Mouse (Mus musculus) CH12.LX (cell line): ENCODE results near the gene Pakap. TPM values are rescaled to one million over a fixed set of nuclear protein-coding genes. Genes with fewer than 3 reads are reported as not detected.

Source experiments
- DNase-seq: peaks from one replicate; pipeline ENCODE4 v3.0.0-alpha.2; 2013; ENCODE audit errors: extremely low read depth
- H3K27ac ChIP-seq: 2 replicates; pipeline ENCODE4 v1.5.1; 2012; ENCODE audit warnings: low read depth, mild to moderate bottlenecking, control low read depth, moderate library complexity; ENCODE audit not compliant: insufficient read depth
- H3K27me3 ChIP-seq: replicated peaks from 2 replicates; pipeline ENCODE3; 2012; ENCODE audit warnings: inconsistent platforms
- H3K36me3 ChIP-seq, 2 experiments: replicated peaks in 1 of 2; 2 replicates each; pipeline versions ENCODE3 to v1.6.1; 2012; ENCODE audit warnings: inconsistent platforms in 1 of 2, low read length in 1 of 2, mild to moderate bottlenecking in 1 of 2, mixed read lengths in 1 of 2, moderate library complexity in 1 of 2; ENCODE audit not compliant: control insufficient read depth in 1 of 2, insufficient read depth in 1 of 2
- H3K4me1 ChIP-seq, 2 experiments: 2 replicates each; pipeline ENCODE4 v1.6.1; 2012; ENCODE audit warnings: inconsistent platforms in 1 of 2, moderate library complexity in 1 of 2; ENCODE audit not compliant: insufficient read depth in 2 of 2, control insufficient read depth in 1 of 2
- H3K4me2 ChIP-seq: 2 replicates; pipeline ENCODE4 v1.6.1; 2012; ENCODE audit warnings: low read depth, mild to moderate bottlenecking, control low read depth; ENCODE audit not compliant: poor library complexity, insufficient read depth, severe bottlenecking
- H3K4me3 ChIP-seq, 3 experiments: fragments of 150-350 bp in 1 of 3; sonication (generic) in 1 of 3; replicated peaks in 1 of 3; 2 replicates each; pipeline versions ENCODE3 to v1.5.1; 2011 to 2012; ENCODE audit warnings: low read depth in 2 of 3, low read length in 2 of 3, mild to moderate bottlenecking in 2 of 3, moderate library complexity in 2 of 3, control low read depth in 1 of 3, improper control_type of control experiment in 1 of 3, inconsistent platforms in 1 of 3, mixed read lengths in 1 of 3; ENCODE audit not compliant: poor library complexity in 1 of 3
- H3K79me2 ChIP-seq: replicated peaks from 2 replicates; pipeline ENCODE4 v1.6.1; 2012; ENCODE audit warnings: mild to moderate bottlenecking, moderate library complexity; ENCODE audit not compliant: control insufficient read depth, poor library complexity, insufficient read depth, severe bottlenecking; ENCODE audit errors: extremely low read depth
- H3K9ac ChIP-seq: 2 replicates; pipeline ENCODE4 v1.6.1; 2012; ENCODE audit warnings: low read depth, mild to moderate bottlenecking, control low read depth, moderate library complexity; ENCODE audit not compliant: insufficient read depth
- H3K9me3 ChIP-seq: replicated peaks from 2 replicates; pipeline ENCODE3; 2012; ENCODE audit warnings: low read length, inconsistent platforms, mixed read lengths
- BHLHE40 ChIP-seq: IDR thresholded peaks from 2 replicates; pipeline ENCODE4 v1.6.1; 2011; ENCODE audit warnings: mild to moderate bottlenecking, low read depth, low read length, improper control_type of control experiment
- CHD1 ChIP-seq: IDR thresholded peaks from 2 replicates; pipeline ENCODE4 v1.6.1; 2012; ENCODE audit warnings: low read depth, low read length, improper control_type of control experiment, inconsistent platforms
- CHD2 ChIP-seq: IDR thresholded peaks from 2 replicates; pipeline ENCODE4 v1.6.1; 2011; ENCODE audit warnings: low read length, improper control_type of control experiment
- E2F4 ChIP-seq: IDR thresholded peaks from 2 replicates; pipeline ENCODE4 v1.6.1; 2011; ENCODE audit warnings: low read depth, low read length, improper control_type of control experiment; ENCODE audit not compliant: insufficient replicate concordance
- ELF1 ChIP-seq: IDR thresholded peaks from 2 replicates; pipeline ENCODE4 v1.6.1; 2014; ENCODE audit warnings: low read depth, mild to moderate bottlenecking, inconsistent platforms, low read length, improper control_type of control experiment
- EP300 ChIP-seq: IDR thresholded peaks from 2 replicates; pipeline ENCODE4 v1.6.1; 2011; ENCODE audit warnings: low read length, improper control_type of control experiment
- ETS1 ChIP-seq: conservative IDR thresholded peaks from 2 replicates; pipeline ENCODE4 v1.6.1; 2012; ENCODE audit warnings: low read depth, mild to moderate bottlenecking, inconsistent platforms, low read length, improper control_type of control experiment, moderate library complexity
- HCFC1 ChIP-seq: IDR thresholded peaks from 2 replicates; pipeline ENCODE4 v1.6.1; 2012; ENCODE audit warnings: low read depth, mild to moderate bottlenecking, inconsistent platforms, low read length, improper control_type of control experiment
- IRF4 ChIP-seq: IDR thresholded peaks from 2 replicates; pipeline ENCODE4 v1.6.1; 2014; ENCODE audit warnings: low read depth, mild to moderate bottlenecking, inconsistent platforms, low read length, improper control_type of control experiment
- JUN ChIP-seq: IDR thresholded peaks from 2 replicates; pipeline ENCODE4 v1.6.1; 2011; ENCODE audit warnings: low read depth, mild to moderate bottlenecking, low read length, improper control_type of control experiment, moderate library complexity; ENCODE audit not compliant: insufficient read depth
- MAFK ChIP-seq: IDR thresholded peaks from 2 replicates; pipeline ENCODE4 v1.6.1; 2011; ENCODE audit warnings: low read length, improper control_type of control experiment; ENCODE audit not compliant: insufficient replicate concordance
- MAZ ChIP-seq: IDR thresholded peaks from 2 replicates; pipeline ENCODE4 v1.6.1; 2012; ENCODE audit warnings: low read depth, mild to moderate bottlenecking, inconsistent platforms, low read length, improper control_type of control experiment, moderate library complexity
- MEF2A ChIP-seq: IDR thresholded peaks from 2 replicates; pipeline ENCODE4 v1.6.1; 2014; ENCODE audit warnings: low read depth, mild to moderate bottlenecking, inconsistent platforms, low read length, improper control_type of control experiment, borderline replicate concordance
- PAX5 ChIP-seq: IDR thresholded peaks from 2 replicates; pipeline ENCODE4 v1.6.1; 2012; ENCODE audit warnings: low read length, inconsistent platforms, mixed read lengths
- POLR2A ChIP-seq: IDR thresholded peaks from 2 replicates; pipeline ENCODE4 v1.6.1; 2011; ENCODE audit warnings: low read depth, mild to moderate bottlenecking, improper control_type of control experiment, low read length
- POLR2AphosphoS2 ChIP-seq: IDR thresholded peaks from 2 replicates; pipeline ENCODE4 v1.6.1; 2011; ENCODE audit warnings: low read depth, low read length, improper control_type of control experiment
- RAD21 ChIP-seq: IDR thresholded peaks from 2 replicates; pipeline ENCODE4 v1.6.1; 2011; ENCODE audit warnings: low read depth, mild to moderate bottlenecking, low read length, improper control_type of control experiment, moderate library complexity
- RCOR1 ChIP-seq: conservative IDR thresholded peaks from 2 replicates; pipeline ENCODE4 v1.6.1; 2012; ENCODE audit warnings: low read depth, mild to moderate bottlenecking, inconsistent platforms, low read length, improper control_type of control experiment
- SIN3A ChIP-seq: IDR thresholded peaks from 2 replicates; pipeline ENCODE4 v1.6.1; 2012; ENCODE audit warnings: low read length, improper control_type of control experiment, inconsistent platforms
- SMC3 ChIP-seq: IDR thresholded peaks from 2 replicates; pipeline ENCODE4 v1.6.1; 2011; ENCODE audit warnings: low read depth, low read length, improper control_type of control experiment
- TBP ChIP-seq: conservative IDR thresholded peaks from 2 replicates; pipeline ENCODE4 v1.6.1; 2011; ENCODE audit warnings: low read depth, low read length, improper control_type of control experiment
- TCF12 ChIP-seq: IDR thresholded peaks from 2 replicates; pipeline ENCODE4 v1.6.1; 2014; ENCODE audit warnings: low read depth, mild to moderate bottlenecking, inconsistent platforms, low read length, improper control_type of control experiment
- UBTF ChIP-seq: IDR thresholded peaks from 2 replicates; pipeline ENCODE4 v1.6.1; 2012; ENCODE audit warnings: low read depth, mild to moderate bottlenecking, inconsistent platforms, low read length, improper control_type of control experiment, moderate library complexity
- USF2 ChIP-seq: conservative IDR thresholded peaks from 2 replicates; pipeline ENCODE4 v1.6.1; 2011; ENCODE audit warnings: low read depth, low read length, improper control_type of control experiment
- ZC3H11A ChIP-seq: IDR thresholded peaks from 2 replicates; pipeline ENCODE4 v1.6.1; 2012; ENCODE audit warnings: low read depth, mild to moderate bottlenecking, inconsistent platforms, low read length, improper control_type of control experiment
- ZKSCAN1 ChIP-seq: IDR thresholded peaks from 2 replicates; pipeline ENCODE4 v1.6.1; 2012; ENCODE audit warnings: low read depth, inconsistent platforms, low read length, improper control_type of control experiment, borderline replicate concordance
- ZMIZ1 ChIP-seq: IDR thresholded peaks from 2 replicates; pipeline ENCODE4 v1.6.1; 2012; ENCODE audit warnings: low read depth, mild to moderate bottlenecking, inconsistent platforms, low read length, improper control_type of control experiment
- ZNF384 ChIP-seq: IDR thresholded peaks from 2 replicates; pipeline ENCODE4 v1.6.1; 2012; ENCODE audit warnings: low read depth, low read length, improper control_type of control experiment, inconsistent platforms
- dilution Hi-C: fragments of 300-500 bp; cut with MboI; formaldehyde crosslinking; loops from 2 replicates; pipeline ENCODE4 v1.14.3; 2020; ENCODE audit warnings: low sequenced_read_pairs; ENCODE audit not compliant: extremely low pct_unique_long_range_greater_than_20kb, extremely low pct_ligation_motif_present
- in situ Hi-C: fragments of 300-500 bp; cut with MboI; formaldehyde crosslinking; loops from 3 replicates; pipeline ENCODE4 v1.14.3; 2019; ENCODE audit warnings: low sequenced_read_pairs, low pct_ligation_motif_present, low pct_unique_long_range_greater_than_20kb, mixed read lengths
- polyA plus RNA-seq: library from polyadenylated mRNA; unstranded; fragments of >175 nt; gene quantifications from 2 replicates; pipeline ENCODE4 v1.2.1, GENCODE M21; 2012; ENCODE audit warnings: low read depth; ENCODE audit not compliant: insufficient read length
- total RNA-seq, 2 experiments: library from RNA; depleted of rRNA; stranded (reverse); fragments of 300-350 nt in 1 of 2; fragments of >200 nt in 1 of 2; gene quantifications; 2 replicates each; pipeline ENCODE4 v1.2.3; 2012 to 2014

Gene Pakap
- total and polyA plus RNA-seq, 3 experiments = 0.08 to 0.14 TPM; not detected in 1

- DNase-seq = no peak
- in situ Hi-C loops = no loop called here
- no peak overlapping the region for H3K4me2 ChIP-seq
- H3K9ac ChIP-seq = no peak overlapping the region
- H3K9me3 ChIP-seq = peaks cover 2% of the 10 kb centered on the region
- no peaks in the 10 kb centered on the region for H3K79me2 ChIP-seq
- no peaks in the 10 kb centered on the region for H3K36me3 ChIP-seq
- dilution Hi-C loops = no loop called here
- no peaks in the 10 kb centered on the region for H3K27me3 ChIP-seq
- TF ChIP-seq TCF12 (no peak), ZC3H11A (no peak), SIN3A (no peak), TBP (no peak), ZKSCAN1 (no peak), SMC3 (no peak), BHLHE40 (no peak), POLR2A (no peak), RCOR1 (no peak), ELF1 (no peak), JUN (no peak), ETS1 (no peak), MAZ (no peak), CHD1 (no peak), USF2 (no peak)
- no peak overlapping the region for H3K4me3 ChIP-seq
- no peak overlapping the region for H3K27ac ChIP-seq
- peaks cover 0 to 12% of the 10 kb centered on the region in 2 experiments; a peak in 2 of 4 replicates for H3K4me1 ChIP-seq
Measured at GRCm38 (mm10) chr4:57826272-57826671, 258.3 kb downstream of the Pakap start.

GRCm38 (mm10) chr4:57829131-57829530 is 261.2 kb downstream of the Pakap start:
- Histone ChIP-seq H3K4me2 (no peak overlapping the region), H3K79me2 (no peaks in the 10 kb centered on the region), H3K4me3 (no peak overlapping the region), H3K4me1 (peaks cover 0 to 5% of the 10 kb centered on the region in 2 experiments; a peak in 1 of 4 replicates)
- no peak for DNase-seq
- TF ChIP-seq MAFK (no peak), ZMIZ1 (no peak), BHLHE40 (no peak), EP300 (no peak), CHD2 (no peak), ZKSCAN1 (no peak), E2F4 (no peak), SMC3 (no peak), USF2 (no peak), MEF2A (no peak), RAD21 (no peak), HCFC1 (no peak), UBTF (no peak), TCF12 (no peak), POLR2AphosphoS2 (no peak), PAX5 (no peak), IRF4 (no peak), ZNF384 (no peak), SIN3A (no peak)
- TF ChIP-seq, all 38 proteins: peak for 0
- H3K27ac ChIP-seq = no peak overlapping the region
- H3K36me3 ChIP-seq = no peaks in the 10 kb centered on the region
- H3K27me3 ChIP-seq = no peaks in the 10 kb centered on the region
- H3K9me3 ChIP-seq = peaks cover 6% of the 10 kb centered on the region
- in situ Hi-C loops (no loop called here), dilution Hi-C loops (no loop called here)
- H3K9ac ChIP-seq = no peak overlapping the region
